Mouse (Mus musculus) hindbrain, embryonic 12.5 days (tissue): ENCODE results near the gene Usp21. TPM values are rescaled to one million over a fixed set of nuclear protein-coding genes. Genes with fewer than 3 reads are reported as not detected.

ENCODE experiments used
- ATAC-seq: fragments of 200-750 bp; cut with Nextera tagmentation; 2 replicates; pipeline ENCODE4 v1.8.0; 2017; ENCODE audit warnings: moderate TSS enrichment; ENCODE audit not compliant: low FRiP score
- H3K27ac ChIP-seq: fragments of 300-500 bp; sonication (generic); 2 replicates; pipeline ENCODE4 v1.5.1; 2016; ENCODE audit warnings: mild to moderate bottlenecking
- H3K27me3 ChIP-seq: fragments of 300-500 bp; sonication (generic); 2 replicates; pipeline ENCODE4 v1.6.1; 2016; ENCODE audit warnings: mild to moderate bottlenecking
- H3K36me3 ChIP-seq: fragments of 300-500 bp; sonication (generic); 2 replicates; pipeline ENCODE4 v1.6.1; 2016; ENCODE audit warnings: mild to moderate bottlenecking
- H3K4me1 ChIP-seq: fragments of 300-500 bp; sonication (generic); 2 replicates; pipeline ENCODE4 v1.6.1; 2016
- H3K4me2 ChIP-seq: fragments of 300-500 bp; sonication (generic); replicated peaks from 2 replicates; pipeline ENCODE4 v1.6.1; 2016; ENCODE audit warnings: mild to moderate bottlenecking
- H3K4me3 ChIP-seq: fragments of 300-500 bp; sonication (generic); 2 replicates; pipeline ENCODE4 v1.5.1; 2016; ENCODE audit warnings: mild to moderate bottlenecking
- H3K9ac ChIP-seq: fragments of 300-500 bp; sonication (generic); 2 replicates; pipeline ENCODE4 v1.6.1; 2016; ENCODE audit warnings: mild to moderate bottlenecking, moderate library complexity
- H3K9me3 ChIP-seq: fragments of 300-500 bp; sonication (generic); replicated peaks from 2 replicates; pipeline ENCODE4 v1.6.1; 2016; ENCODE audit warnings: mild to moderate bottlenecking
- whole genome bisulfite sequencing: fragments of 180-500 bp; shearing (Covaris S2); methylation state at CpG from one replicate; pipeline ENCODE4 v1.1.7; 2016; 5-methylcytosine and 5-hydroxymethylcytosine counted together
- polyA plus RNA-seq: library from polyadenylated mRNA; unstranded; fragments of >200 nt; fragmentation: Nextera tagmentation; extraction: Ambion mirVana; gene quantifications from 2 replicates; pipeline ENCODE4 v1.2.1, GENCODE M21; 2016

Usp21 gene
- polyA plus RNA-seq, 1 experiment from 2014 or later: 114 TPM

DNA sequence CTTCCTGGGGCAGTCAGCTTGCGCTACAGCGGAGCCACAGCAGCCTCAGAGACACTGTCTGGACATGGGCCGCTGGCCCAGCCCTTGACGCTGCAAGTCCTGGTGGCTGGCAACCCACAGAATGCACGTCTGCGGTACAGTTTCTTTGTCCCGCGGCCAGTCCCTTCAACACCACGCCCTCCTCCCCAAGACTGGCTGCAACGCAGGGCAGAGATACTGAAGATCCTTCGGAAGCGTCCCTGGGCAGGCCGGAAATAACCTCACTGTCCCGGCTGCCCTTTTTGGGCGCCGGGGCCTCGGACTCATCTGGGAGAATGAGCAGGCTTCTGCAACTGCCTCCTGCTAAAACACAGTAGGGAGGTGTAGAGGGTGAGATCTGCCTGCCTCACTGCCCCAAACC lies 28.9 kb downstream of the Usp21 start:
- ATAC-seq: no peak
- no peaks in the 10 kb centered on the region for H3K27me3 ChIP-seq
- peaks cover 11% of the 10 kb centered on the region for H3K4me1 ChIP-seq
- no peaks in the 10 kb centered on the region for H3K36me3 ChIP-seq
- H3K27ac ChIP-seq: no peak overlapping the region
- no peak overlapping the region for H3K9ac ChIP-seq
- WGBS: 80% methylated on average over 17 of the region's 17 CpGs
- H3K4me2 ChIP-seq: no peak overlapping the region
- no peak overlapping the region for H3K4me3 ChIP-seq
- H3K9me3 ChIP-seq: no peaks in the 10 kb centered on the region

DNA sequence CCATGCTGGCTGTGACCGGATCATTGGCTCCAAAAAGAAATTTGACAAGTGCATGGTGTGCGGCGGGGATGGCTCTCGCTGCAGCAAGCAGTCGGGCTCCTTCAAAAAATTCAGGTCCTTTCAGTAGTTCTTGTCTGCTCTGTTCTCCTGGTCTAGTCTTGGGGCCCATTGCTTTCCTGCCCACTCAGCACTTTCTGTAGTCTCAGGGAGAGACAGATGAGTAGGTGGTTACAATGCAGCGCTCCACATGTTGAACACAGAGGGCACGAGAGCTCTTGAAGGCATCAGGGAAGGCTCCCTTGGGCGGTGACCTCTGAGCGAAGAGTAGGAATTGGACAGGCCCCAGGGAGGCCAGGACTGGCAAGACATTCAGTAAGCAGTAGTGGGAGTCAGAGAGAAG lies 30.0 kb downstream of the Usp21 start:
- WGBS: 82% methylated on average over 9 of the region's 9 CpGs
- no peaks in the 10 kb centered on the region for H3K36me3 ChIP-seq

DNA sequence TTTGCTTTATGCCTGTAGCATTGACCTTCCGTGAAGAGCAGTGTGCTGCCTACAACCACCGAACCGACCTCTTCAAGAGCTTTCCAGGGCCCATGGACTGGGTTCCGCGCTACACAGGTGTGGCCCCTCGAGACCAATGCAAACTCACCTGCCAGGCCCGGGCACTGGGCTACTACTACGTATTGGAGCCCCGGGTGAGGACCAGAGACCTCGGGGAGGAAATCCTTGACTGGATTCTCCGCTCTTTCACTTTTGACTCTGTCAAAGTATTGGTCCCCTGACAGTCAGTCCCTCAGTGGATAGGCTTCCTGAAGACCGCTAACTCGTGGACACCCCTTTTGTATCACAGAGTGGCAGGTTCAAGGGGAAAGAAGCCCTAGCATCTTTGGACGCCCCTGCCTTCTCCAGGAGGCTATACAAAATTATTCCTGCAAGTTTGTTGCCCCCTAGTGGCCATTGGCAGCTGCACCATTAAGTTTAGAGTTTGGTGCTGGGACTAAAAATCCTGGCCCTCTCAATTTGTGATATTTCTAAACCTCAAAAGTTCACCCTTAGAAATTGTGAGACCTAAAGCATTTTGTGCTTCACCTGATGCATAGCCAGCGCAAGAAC lies 30.7 kb downstream of the Usp21 start:
- H3K4me2 ChIP-seq: no peak overlapping the region
- H3K9ac ChIP-seq: no peak overlapping the region
- H3K36me3 ChIP-seq: no peaks in the 10 kb centered on the region
- H3K9me3 ChIP-seq: no peaks in the 10 kb centered on the region
- H3K4me3 ChIP-seq: no peak overlapping the region
- WGBS: 66% methylated on average over 15 of the region's 15 CpGs
- no peak overlapping the region for H3K27ac ChIP-seq
- peak; percentile 41; the same call in 1 of the 2 replicates for ATAC-seq
- no peaks in the 10 kb centered on the region for H3K27me3 ChIP-seq
- H3K4me1 ChIP-seq: peaks cover 7% of the 10 kb centered on the region

More for the DNA sequence above, 30.0 kb downstream of the Usp21 start:
- Histone ChIP-seq H3K4me2 (no peak overlapping the region), H3K9ac (no peak overlapping the region), H3K4me1 (peaks cover 6% of the 10 kb centered on the region), H3K27ac (no peak overlapping the region), H3K4me3 (no peak overlapping the region), H3K27me3 (no peaks in the 10 kb centered on the region), H3K9me3 (no peaks in the 10 kb centered on the region)
- no peak for ATAC-seq

DNA sequence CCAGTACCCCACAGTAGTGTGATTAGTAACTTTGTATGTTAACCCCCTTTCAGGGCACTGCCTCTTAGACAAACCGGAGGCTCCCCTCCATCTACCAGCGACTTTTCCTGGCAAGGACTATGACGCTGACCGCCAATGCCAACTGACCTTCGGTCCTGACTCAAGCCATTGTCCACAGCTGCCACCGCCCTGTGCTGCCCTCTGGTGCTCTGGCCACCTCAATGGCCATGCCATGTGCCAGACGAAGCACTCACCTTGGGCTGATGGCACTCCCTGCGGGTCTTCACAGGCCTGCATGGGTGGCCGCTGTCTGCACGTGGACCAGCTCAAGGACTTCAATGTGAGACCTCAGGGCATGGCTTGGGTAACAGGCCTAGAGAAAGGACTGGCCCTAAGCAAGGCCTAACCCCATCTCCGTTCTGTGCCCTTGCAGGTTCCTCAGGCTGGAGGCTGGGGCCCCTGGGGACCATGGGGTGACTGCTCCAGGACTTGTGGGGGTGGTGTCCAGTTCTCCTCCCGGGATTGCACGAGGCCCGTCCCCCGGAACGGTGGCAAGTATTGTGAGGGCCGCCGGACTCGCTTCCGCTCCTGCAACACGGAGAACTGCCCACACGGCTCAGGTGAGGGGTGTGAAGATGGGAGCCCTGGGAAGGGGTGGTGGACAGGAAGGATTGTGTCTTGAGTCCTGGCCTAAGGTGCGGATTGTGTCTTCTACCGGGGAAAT lies 31.5 kb downstream of the Usp21 start:
- Histone ChIP-seq H3K9ac (no peak overlapping the region), H3K27me3 (no peaks in the 10 kb centered on the region), H3K36me3 (no peaks in the 10 kb centered on the region), H3K4me3 (no peak overlapping the region), H3K4me2 (no peak overlapping the region), H3K27ac (no peak overlapping the region), H3K9me3 (no peaks in the 10 kb centered on the region), H3K4me1 (peaks cover 14% of the 10 kb centered on the region)
- 90% methylated on average over 24 of the region's 24 CpGs for WGBS
- ATAC-seq: no peak

DNA sequence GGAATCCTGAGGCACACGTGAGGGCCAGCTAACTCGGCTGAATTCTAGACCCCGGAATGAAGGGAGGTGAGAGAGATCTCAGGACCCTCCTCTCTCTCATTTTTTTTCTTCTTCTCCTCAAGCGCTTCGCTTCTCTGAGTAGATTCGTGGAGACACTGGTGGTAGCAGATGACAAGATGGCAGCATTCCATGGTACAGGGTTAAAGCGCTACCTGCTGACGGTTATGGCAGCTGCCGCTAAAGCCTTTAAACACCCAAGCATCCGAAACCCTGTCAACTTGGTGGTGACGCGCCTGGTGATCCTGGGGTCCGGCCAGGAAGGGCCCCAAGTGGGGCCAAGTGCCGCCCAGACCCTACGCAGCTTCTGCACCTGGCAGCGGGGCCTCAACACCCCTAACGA lies 35.4 kb downstream of the Usp21 start:
- Histone ChIP-seq H3K4me2 (peak overlapping the region; percentile 55), H3K9me3 (no peaks in the 10 kb centered on the region), H3K36me3 (no peaks in the 10 kb centered on the region), H3K27me3 (no peaks in the 10 kb centered on the region), H3K4me3 (peak overlapping the region; percentile 29), H3K9ac (no peak overlapping the region), H3K4me1 (peaks cover 43% of the 10 kb centered on the region), H3K27ac (peak overlapping the region; percentile 81)
- WGBS: 50% methylated on average over 17 of the region's 17 CpGs
- ATAC-seq: no peak

DNA sequence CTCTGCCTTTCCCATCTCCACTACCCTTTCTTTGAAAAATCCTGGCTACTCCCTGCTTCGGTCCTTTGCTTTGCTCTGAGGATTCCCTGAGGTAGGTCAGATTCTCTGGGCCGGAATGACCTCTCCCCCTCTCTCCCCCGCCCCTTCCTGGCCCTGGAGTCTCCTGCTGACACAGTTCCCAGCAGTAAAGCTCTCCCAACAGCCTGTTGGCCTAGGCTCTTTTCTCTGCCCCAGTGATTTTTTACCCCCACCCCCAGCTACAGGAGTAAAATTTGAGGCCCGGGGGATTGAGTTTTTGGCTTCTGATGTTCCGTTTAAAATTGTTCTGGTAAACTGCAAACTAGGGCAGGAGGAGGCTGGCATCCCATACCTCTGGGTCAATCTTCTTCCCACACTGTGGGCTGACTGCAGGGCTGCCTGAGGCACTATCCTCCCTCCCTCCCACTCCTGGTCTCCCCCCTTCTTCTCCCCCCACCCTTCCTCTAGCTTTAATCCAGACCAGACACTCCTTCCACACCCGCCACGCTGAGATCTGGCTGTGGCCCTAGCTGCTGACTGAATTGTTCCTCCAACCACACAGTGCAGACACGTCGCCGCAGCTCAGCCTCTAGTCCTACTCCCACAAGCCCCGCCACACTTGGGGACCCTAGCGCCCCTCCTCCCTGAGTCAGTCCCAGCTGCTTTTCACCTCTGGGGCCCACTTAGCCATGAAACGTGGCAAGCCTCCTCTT lies 36.0 kb downstream of the Usp21 start:
- Histone ChIP-seq H3K27me3 (no peaks in the 10 kb centered on the region), H3K27ac (peak overlapping the region; percentile 81), H3K4me3 (peak overlapping the region; percentile 29), H3K4me2 (peak overlapping the region; percentile 55), H3K4me1 (peaks cover 45% of the 10 kb centered on the region), H3K36me3 (no peaks in the 10 kb centered on the region), H3K9me3 (no peaks in the 10 kb centered on the region), H3K9ac (peak overlapping the region; percentile 23; the same call in 1 of the 2 replicates)
- ATAC-seq: no peak
- 2% methylated on average over 13 of the region's 13 CpGs for WGBS

DNA sequence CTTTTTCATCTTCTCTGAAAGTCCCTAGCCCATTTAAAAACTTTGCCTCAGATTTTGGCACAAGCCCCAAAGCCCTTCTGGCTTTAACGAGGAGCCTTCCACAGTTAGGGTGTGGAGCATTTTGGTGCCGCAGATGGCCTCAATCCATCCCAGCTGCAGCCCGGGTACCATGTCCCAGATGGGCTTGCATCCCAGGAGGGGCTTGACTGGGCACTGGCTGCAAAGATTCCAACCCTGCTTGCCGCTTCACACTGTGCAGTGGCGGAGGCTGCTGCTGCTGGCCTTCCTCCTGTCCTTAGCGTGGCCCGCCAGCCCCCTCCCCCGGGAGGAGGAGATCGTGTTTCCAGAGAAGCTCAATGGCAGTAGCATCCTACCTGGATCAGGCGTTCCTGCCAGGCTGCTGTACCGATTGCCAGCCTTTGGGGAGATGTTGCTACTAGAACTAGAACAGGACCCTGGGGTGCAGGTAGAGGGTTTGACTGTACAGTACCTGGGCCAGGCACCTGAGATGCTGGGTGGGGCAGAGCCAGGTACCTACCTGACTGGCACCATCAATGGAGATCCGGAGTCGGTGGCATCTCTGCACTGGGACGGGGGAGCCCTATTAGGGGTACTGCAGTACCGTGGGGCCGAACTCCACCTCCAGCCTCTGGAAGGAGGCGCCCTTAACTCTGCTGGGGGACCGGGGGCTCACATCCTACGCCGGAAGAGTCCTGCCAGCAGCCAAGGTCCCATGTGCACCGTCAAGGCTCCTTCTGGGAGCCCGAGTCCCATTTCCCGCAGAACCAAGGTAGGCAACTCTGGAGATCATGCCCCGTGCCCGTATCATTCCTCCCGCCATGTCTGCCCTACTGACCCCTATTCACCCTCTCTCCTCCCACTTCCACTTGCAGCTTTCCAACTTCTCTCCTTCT lies 36.9 kb downstream of the Usp21 start, which contains the start of gene Ndufs2:
Gene Ndufs2 (minus strand): TSS at position 709 of the 914 bp plus-strand sequence.
- Histone ChIP-seq H3K9me3 (no peaks in the 10 kb centered on the region), H3K4me2 (peak within 1 kb of the TSS; percentile 55), H3K4me3 (peak within 1 kb of the TSS; percentile 29), H3K27me3 (no peaks in the 10 kb centered on the region), H3K27ac (peak within 1 kb of the TSS; percentile 81), H3K4me1 (peaks cover 50% of the 10 kb centered on the region), H3K36me3 (no peaks in the 10 kb centered on the region), H3K9ac (peak within 1 kb of the TSS; percentile 49)
- 9% methylated on average over 26 of the region's 26 CpGs for WGBS
- ATAC-seq: peak; percentile 15; the same call in 1 of the 2 replicates

DNA sequence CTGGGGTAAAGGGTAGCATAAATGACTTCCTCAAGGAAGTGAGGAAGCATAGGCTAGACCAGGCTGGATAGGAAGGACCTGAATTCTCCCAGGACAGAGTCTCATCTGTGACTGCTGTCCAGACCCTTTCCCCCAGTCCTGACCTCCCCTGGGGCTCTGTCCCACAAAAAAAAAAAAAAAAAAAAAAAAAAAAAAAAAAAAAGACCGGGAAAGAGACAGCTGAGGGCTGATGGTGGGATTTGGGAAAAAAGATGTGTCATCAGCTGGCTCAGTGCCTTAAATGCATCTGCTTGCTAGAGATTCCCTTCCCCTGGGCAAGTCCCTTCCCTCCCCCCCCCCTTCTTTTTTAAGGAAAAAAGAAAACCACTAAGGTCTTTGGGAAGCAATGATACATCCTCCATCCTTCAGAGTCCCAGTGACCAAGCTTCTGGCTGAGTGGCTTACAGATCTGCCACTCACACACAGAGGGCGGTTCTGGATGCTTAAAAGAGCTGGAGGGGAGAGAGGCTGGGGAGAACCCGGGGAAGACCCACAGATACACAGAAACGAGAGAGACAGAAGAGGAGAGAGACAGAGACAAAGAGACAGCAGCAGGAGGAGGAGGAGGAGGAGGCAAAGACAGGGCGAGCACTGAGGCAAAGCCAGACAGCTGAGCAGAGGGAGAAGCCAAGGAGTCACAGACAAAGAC lies 37.7 kb downstream of the Usp21 start, which contains the start of gene Adamts4:
Gene Adamts4 (plus strand): TSS at position 509 of the 688 bp plus-strand sequence.
- Histone ChIP-seq H3K4me3 (peak within 1 kb of the TSS; percentile 29), H3K4me2 (peak within 1 kb of the TSS; percentile 55), H3K4me1 (peaks cover 55% of the 10 kb centered on the region), H3K9me3 (no peaks in the 10 kb centered on the region), H3K9ac (peak within 1 kb of the TSS; percentile 49), H3K27me3 (no peaks in the 10 kb centered on the region), H3K27ac (peak within 1 kb of the TSS; percentile 81), H3K36me3 (peaks cover 1% of the 10 kb centered on the region; the same call in 1 of the 2 replicates)
- 12% methylated on average over 4 of the region's 5 CpGs for WGBS
- no peak for ATAC-seq

DNA sequence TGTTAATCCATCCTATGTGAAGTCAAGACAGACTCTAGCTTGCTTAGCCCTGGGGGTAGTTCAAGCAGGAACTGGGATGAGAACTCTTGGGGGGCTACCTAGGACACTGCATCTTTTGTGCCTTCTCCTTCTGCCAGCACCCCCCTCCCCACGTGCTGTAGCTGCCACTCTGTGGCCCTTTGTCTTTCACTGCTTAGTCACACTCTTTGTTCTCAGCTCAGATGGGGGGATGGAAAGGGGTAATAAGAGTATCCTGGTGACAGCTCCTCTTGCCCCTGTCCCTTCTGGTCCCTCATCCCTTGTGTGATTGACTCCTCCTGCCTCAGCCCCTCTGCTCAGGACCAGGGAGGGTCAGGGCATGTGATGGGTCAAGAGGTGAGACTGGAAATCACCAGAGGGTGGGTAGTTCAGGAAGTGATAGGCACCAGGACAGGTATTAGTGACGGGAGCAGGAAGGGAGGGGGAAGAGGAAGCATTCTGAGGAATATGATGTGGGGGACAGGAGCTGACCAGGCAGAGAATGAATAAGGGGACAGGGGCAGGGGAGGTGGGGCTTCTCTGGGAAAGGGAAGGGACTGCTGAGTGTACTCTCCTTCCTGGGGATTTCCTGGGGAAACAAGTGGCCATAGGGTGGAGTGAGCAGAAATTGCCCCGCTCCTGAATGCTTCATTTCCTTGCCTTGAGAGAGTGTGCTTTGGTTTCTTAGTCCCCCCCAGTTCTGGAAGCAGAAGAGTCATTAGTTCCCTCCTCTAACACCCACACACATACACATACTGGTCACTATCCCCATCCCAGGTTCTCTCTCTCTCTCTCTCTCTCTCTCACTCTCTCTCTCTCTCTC lies 39.2 kb downstream of the Usp21 start:
- 31% methylated on average over 3 of the region's 3 CpGs for WGBS
- H3K27me3 ChIP-seq: no peaks in the 10 kb centered on the region
- ATAC-seq: 0 out of 2 replicates have a peak, but pooled peaks have one; percentile 5
- peaks cover 10% of the 10 kb centered on the region; the same call in 1 of the 2 replicates for H3K36me3 ChIP-seq
- no peak overlapping the region for H3K4me2 ChIP-seq
- no peak overlapping the region for H3K9ac ChIP-seq
- no peak overlapping the region for H3K4me3 ChIP-seq
- no peaks in the 10 kb centered on the region for H3K9me3 ChIP-seq
- peak overlapping the region; percentile 83 for H3K27ac ChIP-seq
- peaks cover 55% of the 10 kb centered on the region for H3K4me1 ChIP-seq

DNA sequence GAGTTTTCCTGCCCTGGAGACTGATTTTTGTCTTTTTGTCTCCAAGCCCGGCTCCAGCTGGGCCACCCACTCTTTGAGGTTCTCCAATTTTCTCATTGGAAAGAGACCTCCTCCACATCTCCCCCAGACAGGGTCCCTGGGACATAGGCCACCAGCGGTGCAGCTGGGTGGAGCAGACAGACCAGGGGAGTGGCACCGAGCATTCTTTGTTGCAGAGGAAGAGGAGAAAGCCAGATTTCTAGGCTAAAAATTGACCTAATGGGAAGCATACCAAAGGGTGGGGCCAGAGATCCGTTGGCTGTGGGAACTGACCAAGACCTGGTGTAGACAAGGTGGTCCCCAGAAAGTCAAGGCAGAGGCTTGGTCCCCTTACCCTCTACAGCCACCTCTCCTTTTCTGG lies 39.9 kb downstream of the Usp21 start:
- H3K9ac ChIP-seq: no peak overlapping the region
- 0 out of 2 replicates have a peak overlapping the region, but pooled peaks have one; percentile 79 for H3K4me3 ChIP-seq
- no peaks in the 10 kb centered on the region for H3K9me3 ChIP-seq
- H3K4me1 ChIP-seq: peaks cover 55% of the 10 kb centered on the region
- no peak for ATAC-seq
- peak overlapping the region; percentile 87 for H3K4me2 ChIP-seq
- H3K27me3 ChIP-seq: no peaks in the 10 kb centered on the region
- 21% methylated on average over 4 of the region's 4 CpGs for WGBS
- H3K27ac ChIP-seq: peak overlapping the region; percentile 83
- peaks cover 17% of the 10 kb centered on the region for H3K36me3 ChIP-seq
